Mouse (Mus musculus): Measurements from ENCODE around the gene 1700025G04Rik.

DNA sequence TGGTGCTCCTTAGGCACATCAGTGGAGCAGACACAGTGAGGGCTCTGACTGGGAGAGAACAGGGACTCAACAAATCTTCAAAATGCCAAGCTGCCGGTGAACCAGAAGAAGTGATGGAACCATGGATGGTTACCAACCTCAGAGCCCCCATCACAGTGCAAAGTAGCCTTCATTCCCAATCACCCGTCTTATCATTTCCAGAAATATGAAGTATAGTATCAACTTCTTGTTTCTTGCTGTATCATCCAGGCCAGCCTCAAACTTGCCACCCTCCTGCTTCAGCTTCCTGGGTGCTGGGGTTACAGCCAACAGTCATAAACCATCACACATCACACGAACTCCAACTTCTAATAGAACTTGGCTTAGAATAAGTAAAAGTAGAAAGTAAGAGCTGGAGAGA lies 73.3 kb downstream of the 1700025G04Rik start:
- TF ChIP-seq CTCF (IDR thresholded peaks at IDR 0.05; ENCODE audit: low read depth), result no peak
- no peak for TF ChIP-seq EP300 (IDR thresholded peaks at IDR 0.05; ENCODE audit: low read depth)

Data from heart, postnatal 0 days (tissue).